Mouse (Mus musculus) left cerebral cortex, adult 18-20 months (tissue): ENCODE data around the gene F3. TPM values are rescaled to one million over a fixed set of nuclear protein-coding genes. Genes with fewer than 3 reads are reported as not detected.
A peak's percentile ranks its signal among the peaks of the same experiment; 100 is the strongest.
"Not testable (repeated sequence)": the region's sequence is repeated elsewhere in the genome, so short reads cannot be mapped to it uniquely, and the experiment has no call there.

ENCODE experiments used
- DNase-seq, 2 experiments: peaks; one replicate each; pipeline ENCODE4 v3.0.0; 2021 to 2022; ENCODE audit warnings: low spot score in 2 of 2, mixed read lengths in 1 of 2
- total RNA-seq, 2 experiments: library from RNA; stranded (reverse); gene quantifications; 2 replicates each; pipeline ENCODE4 v1.2.3; 2021

Gene F3
- total RNA-seq, 2 experiments from 2014 or later = 45.7 to 48.8 TPM

- DNase-seq = no peak
Observed at GRCm38 (mm10) chr3:121737901-121738300, 14.6 kb downstream of the F3 start.

GRCm38 (mm10) chr3:121738742-121739342 lies 15.5 kb downstream of the F3 start:
- DNase-seq = no peak

GRCm38 (mm10) chr3:121739489-121740213 lies 16.3 kb downstream of the F3 start:
- DNase-seq = no peak

GRCm38 (mm10) chr3:121741186-121741848 lies 18.0 kb downstream of the F3 start:
- DNase-seq = not testable (repeated sequence)

- DNase-seq = not testable (repeated sequence)
Observed at GRCm38 (mm10) chr3:121754319-121755090, 31.2 kb downstream of the F3 start.

GRCm38 (mm10) chr3:121755152-121755551 lies 31.8 kb downstream of the F3 start:
- no peak for DNase-seq

- no peak for DNase-seq
Observed at GRCm38 (mm10) chr3:121758373-121758772, 35.0 kb downstream of the F3 start.

- no peak for DNase-seq
Observed at GRCm38 (mm10) chr3:121762056-121762852, 38.9 kb downstream of the F3 start.

GRCm38 (mm10) chr3:121766048-121766447 lies 42.7 kb downstream of the F3 start:
- no peak for DNase-seq

- no peak for DNase-seq
Observed at GRCm38 (mm10) chr3:121766818-121767217, 43.5 kb downstream of the F3 start.

GRCm38 (mm10) chr3:121768770-121769169 lies 45.4 kb downstream of the F3 start:
- DNase-seq = no peak

GRCm38 (mm10) chr3:121773336-121773735 lies 50.0 kb downstream of the F3 start:
- not testable (repeated sequence) for DNase-seq

GRCm38 (mm10) chr3:121777943-121778342 lies 54.6 kb downstream of the F3 start:
- peak; percentile 75 to 77 for DNase-seq

GRCm38 (mm10) chr3:121783020-121783419 lies 59.7 kb downstream of the F3 start:
- DNase-seq = no peak

Other genes starting within 250 kb of the F3 start
- not detected for gene Slc44a3, start 191.1 kb upstream of the F3 start, total RNA-seq
- gene 4930432M17Rik, start 52.8 kb upstream of the F3 start, total RNA-seq = not detected
- 10 to 100 TPM; 47.4 to 48.7 TPM for gene Abcd3, start 91.8 kb downstream of the F3 start, total RNA-seq
- gene Arhgap29, start 229.0 kb downstream of the F3 start, total RNA-seq = 10 to 100 TPM; 20.7 to 24.6 TPM